Mouse (Mus musculus) erythroblast, embryonic 14.5 days (primary cell): ENCODE measurements around the gene Sox9.

ENCODE experiments used
- GATA1 ChIP-seq: IDR thresholded peaks from 2 replicates; pipeline ENCODE4 v1.6.1; 2012; ENCODE audit warnings: low read length, inconsistent platforms, mixed read lengths
- TAL1 ChIP-seq: IDR thresholded peaks from 3 replicates; pipeline ENCODE4 v1.6.1; 2012; ENCODE audit warnings: low read length, inconsistent platforms, mixed read lengths

GRCm38 (mm10) chr11:112756516-112756915, 25.5 kb upstream of the Sox9 start:
- TF ChIP-seq TAL1 (no peak), GATA1 (no peak)
